Mouse (Mus musculus) gastrocnemius, adult 2 months (tissue): ENCODE data around the gene Fam19a2. TPM values are rescaled to one million over a fixed set of nuclear protein-coding genes. Genes with fewer than 3 reads are reported as not detected.

ENCODE experiments used
- DNase-seq: peaks from one replicate; pipeline ENCODE4 v3.0.0; 2022
- H3K27ac ChIP-seq: fragments of 200-600 bp; 2 replicates; pipeline ENCODE4 v1.8.1; 2022; ENCODE audit warnings: mild to moderate bottlenecking
- H3K4me3 ChIP-seq: fragments of 200-600 bp; 2 replicates; pipeline ENCODE4 v1.8.1; 2022; ENCODE audit warnings: mild to moderate bottlenecking, moderate library complexity
- CTCF ChIP-seq: fragments of 200-600 bp; IDR thresholded peaks from 2 replicates; pipeline ENCODE4 v1.8.1; 2022; ENCODE audit warnings: antibody characterized with exemption, mild to moderate bottlenecking, moderate library complexity
- intact Hi-C: fragments of 180-260 bp; cut with DNase I; formaldehyde crosslinking; loops from one replicate; pipeline ENCODE4 v1.15.1; 2025
- total RNA-seq, 2 experiments: library from RNA; stranded (reverse); gene quantifications; 2 replicates each; pipeline ENCODE4 v1.2.3; 2021

The Fam19a2 gene
- total RNA-seq, 2 experiments from 2014 or later, result not detected

- H3K27ac ChIP-seq, result no peak overlapping the region
- intact Hi-C loops, result no loop called here
- TF ChIP-seq CTCF, result no peak
- no peak overlapping the region for H3K4me3 ChIP-seq
- DNase-seq, result no peak
These were observed 459.8 kb downstream of the Fam19a2 start for GRCm38 (mm10) chr10:123723641-123724040.

- TF ChIP-seq CTCF, result no peak
- intact Hi-C loops, result no loop called here
These were observed 484.5 kb downstream of the Fam19a2 start for GRCm38 (mm10) chr10:123748317-123748716.

GRCm38 (mm10) chr10:123751676-123752280 is 488.0 kb downstream of the Fam19a2 start:
- no peak for DNase-seq
- Histone ChIP-seq H3K4me3 (no peak overlapping the region), H3K27ac (no peak overlapping the region)
- intact Hi-C loops, result no loop called here
- TF ChIP-seq CTCF, result no peak

More at GRCm38 (mm10) chr10:123748317-123748716, 484.5 kb downstream of the Fam19a2 start:
- no peak for DNase-seq
- Histone ChIP-seq H3K27ac (no peak overlapping the region), H3K4me3 (no peak overlapping the region)

GRCm38 (mm10) chr10:123752755-123753154 is 489.0 kb downstream of the Fam19a2 start:
- no peak for DNase-seq
- H3K27ac ChIP-seq, result no peak overlapping the region
- H3K4me3 ChIP-seq, result no peak overlapping the region
- intact Hi-C loops, result no loop called here
- TF ChIP-seq CTCF, result no peak

- Histone ChIP-seq H3K27ac (no peak overlapping the region), H3K4me3 (no peak overlapping the region)
- no peak for DNase-seq
- intact Hi-C loops, result no loop called here
- TF ChIP-seq CTCF, result no peak
These were observed 490.2 kb downstream of the Fam19a2 start for GRCm38 (mm10) chr10:123753996-123754395.

- no peak overlapping the region for H3K27ac ChIP-seq
- intact Hi-C loops, result no loop called here
- no peak overlapping the region for H3K4me3 ChIP-seq
- TF ChIP-seq CTCF, result no peak
- DNase-seq, result no peak
These were observed 525.6 kb downstream of the Fam19a2 start for GRCm38 (mm10) chr10:123789374-123789773.

Other genes starting within 250 kb of the Fam19a2 start
- gene Mon2, start 187.5 kb upstream of the Fam19a2 start, total RNA-seq, result 10 to 100 TPM; 36.9 to 50.9 TPM
- gene Usp15, start 67.0 kb upstream of the Fam19a2 start, total RNA-seq, result 100 to 1,000 TPM; 171 to 187 TPM